Mouse (Mus musculus): ENCODE results near the gene Kynu.

Kynu gene

DNA sequence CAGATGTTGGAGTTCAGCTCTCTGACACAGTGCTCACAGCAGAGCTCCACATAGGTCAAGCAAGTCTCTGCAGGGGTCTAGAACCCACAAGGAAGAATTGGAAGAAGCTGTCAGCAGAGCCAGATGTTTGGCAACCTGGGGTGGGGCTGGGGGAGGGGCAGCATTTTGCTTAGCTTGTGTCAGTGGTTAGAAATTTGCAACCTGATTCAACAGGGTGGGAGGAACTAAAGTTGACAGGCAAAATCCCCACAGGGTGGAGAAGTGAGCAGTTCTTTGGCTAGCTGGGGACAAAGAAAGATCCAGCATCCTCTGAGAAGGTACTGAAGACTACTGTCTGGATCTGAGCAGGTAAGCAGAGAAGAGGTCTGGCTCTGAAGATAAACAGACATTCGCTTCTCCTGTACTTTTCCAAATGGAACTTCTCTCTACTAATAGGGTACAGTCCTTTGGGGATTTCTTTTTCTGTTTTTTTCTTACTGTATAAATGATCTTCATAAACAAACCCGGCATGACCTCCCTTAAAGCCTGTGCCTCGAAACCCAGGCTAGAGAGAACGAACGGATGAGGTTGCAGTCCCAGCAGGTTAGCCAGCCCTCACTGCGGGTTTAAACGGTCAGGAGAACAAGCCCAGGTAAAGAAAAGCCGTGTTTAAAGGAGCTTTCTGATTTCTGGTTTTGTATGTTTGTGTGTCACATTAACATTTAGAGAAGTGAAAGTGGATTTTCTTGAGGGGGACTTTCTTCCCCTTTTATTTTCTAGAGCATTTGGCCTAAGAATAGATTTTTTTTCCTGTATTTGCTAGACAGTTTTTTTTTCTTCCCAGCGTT lies at the start of gene Kynu:
Kynu (plus strand) TSS at position 268 of the 827 bp plus-strand sequence.
- DNase-seq: no peak

DNA sequence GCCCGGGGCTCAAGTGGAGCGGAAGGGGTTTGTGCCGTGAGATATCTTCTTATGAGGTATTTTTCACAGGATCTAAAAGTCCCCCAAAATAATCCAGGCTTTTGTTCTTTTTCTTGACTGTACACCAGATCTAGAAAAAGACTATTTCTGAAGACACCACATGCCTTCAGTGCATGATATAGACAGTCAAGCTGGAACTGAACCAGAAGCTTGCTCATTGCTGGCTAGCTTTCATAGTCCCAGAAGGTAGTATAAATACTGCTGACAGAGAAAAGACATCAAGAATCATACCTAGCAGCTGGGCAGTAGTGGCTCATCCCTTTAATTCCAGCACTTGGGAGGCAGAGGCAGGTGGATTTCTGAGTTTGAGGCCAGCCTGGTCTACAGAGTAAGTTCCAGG lies 48.9 kb upstream of the Kynu start:
- DNase-seq: no peak

DNA sequence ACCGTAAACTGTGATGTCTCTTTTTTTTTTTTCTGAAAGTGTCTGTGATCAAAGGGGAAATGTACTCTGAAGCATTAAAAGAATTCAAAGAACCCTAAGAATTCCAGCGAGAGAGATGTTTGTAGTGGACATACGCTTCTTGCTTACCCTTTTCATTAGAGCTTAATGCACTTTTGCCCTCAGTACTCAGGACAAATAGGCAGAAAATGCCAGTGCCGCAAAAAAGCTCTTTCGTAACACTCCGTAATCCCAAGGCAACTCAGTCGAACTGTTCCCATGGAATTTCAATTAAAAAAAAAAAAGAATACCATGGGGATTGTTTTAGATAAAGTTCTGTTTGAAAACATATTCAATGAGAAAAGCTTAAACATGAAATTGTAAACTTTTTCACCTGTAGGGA lies 41.3 kb upstream of the Kynu start:
- DNase-seq: no peak

DNA sequence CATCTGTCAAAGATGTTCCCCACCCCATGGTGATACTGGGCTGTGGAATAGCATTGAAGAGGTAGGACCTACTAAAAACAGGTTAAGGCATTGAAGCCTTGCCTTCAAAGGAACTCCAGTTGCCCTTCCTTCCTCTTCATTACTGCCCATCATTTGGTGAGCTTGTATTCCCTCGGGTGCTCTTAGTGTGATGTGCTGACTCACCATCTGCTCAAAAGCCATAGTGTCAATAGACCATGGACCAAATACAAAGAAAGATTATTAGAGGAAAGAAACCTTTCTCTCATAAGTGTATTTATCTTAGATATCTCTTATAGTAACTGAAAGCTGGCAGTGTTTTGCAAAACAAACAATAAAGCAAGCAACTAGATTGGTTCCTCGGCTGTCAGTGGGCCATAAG lies 20.7 kb upstream of the Kynu start:
- no peak for DNase-seq

DNA sequence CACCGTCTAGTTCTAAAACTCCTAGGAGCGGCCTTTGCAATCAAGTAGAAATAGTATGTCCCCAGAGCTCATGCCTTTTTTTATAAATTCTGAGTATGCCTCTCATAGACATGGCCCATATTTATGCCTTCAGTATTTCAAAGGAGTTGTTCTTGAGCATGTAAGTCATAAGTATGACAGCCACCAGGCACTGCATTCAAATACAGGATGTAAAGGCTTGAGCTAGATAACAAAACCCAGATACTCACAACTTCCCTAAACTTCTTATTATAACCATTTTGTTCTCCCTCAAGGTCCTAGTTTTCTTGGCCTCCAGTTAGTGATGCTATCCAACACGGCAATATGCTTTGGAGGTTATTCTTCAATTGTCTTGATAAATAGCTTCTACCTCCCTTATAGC lies 12.5 kb upstream of the Kynu start:
- DNase-seq: no peak

DNA sequence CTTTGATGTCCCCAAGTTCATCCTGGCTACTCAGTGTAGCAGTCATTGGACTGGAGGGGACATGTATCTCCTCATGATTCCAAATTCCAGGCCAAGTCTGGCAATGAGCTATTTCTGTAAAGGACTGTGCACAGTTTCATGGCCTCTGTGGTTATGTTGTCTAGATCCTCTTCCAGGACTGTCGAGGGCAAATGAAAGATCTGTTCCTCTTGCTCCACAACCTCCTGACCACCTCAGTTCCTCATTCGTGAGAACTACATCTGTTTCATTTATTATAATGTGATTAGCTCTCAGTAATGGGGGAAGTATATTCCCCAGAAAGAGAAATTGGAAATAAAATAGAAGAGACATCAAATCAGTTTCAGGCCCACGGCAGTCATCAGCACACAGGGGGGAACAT lies 9.5 kb upstream of the Kynu start:
- DNase-seq: no peak

DNA sequence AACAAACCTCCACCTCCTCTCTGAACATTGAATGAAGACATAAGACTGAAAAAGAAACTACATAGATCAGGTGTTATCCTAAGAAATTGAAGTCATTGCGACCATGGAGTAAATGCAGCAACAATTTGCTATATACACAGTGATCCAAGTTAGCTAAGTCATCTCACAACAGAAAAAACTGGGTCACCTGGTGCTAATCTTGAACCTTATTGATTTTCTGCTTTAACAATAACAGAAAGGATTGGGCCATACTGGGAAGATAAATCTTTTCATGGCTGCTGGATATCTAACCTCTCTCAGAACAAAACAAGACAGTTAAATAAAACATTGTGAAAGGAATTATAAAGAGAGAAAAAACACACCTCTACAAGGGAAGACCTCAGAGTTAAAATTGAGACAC lies 8.7 kb upstream of the Kynu start:
- no peak for DNase-seq

DNA sequence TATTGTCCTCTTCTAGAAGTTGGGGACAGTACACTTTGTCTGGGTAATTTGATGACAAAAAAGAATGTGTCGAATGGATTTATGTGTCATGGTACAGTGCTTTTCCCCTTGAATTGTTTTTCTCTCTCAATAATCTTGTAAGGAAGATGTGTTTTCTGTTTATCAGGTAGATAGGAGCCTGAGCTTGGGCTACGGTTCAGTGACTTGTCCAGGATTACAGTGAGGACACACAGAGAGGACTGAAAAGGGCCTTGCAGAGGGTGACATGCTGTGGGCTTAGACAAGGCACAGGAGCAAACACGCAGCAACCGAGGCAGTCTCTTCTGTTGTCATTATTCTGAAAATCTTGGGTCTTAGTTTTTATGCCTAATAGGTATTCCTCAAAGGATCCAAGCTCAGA lies 913 bp upstream of the Kynu start:
- no peak for DNase-seq

DNA sequence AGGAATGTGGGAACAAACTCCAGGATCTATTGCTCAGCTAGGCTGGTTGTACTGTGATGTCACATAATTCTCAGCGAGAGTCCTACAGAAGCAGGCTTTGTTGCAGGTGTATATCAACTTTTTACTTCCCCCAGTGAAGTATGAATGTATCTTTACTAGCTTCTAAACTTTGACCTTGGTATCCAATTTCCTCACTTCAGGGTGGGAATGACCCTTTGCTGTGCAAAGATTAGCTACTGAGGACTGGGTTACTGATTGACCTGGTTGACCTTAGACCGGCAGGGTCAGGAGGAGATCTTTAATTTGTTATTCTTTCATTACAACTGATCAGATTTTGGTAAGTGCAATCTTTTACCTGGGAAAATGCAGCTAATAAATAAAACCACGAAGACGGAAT lies 758 bp downstream of the Kynu start:
- no peak for DNase-seq

DNA sequence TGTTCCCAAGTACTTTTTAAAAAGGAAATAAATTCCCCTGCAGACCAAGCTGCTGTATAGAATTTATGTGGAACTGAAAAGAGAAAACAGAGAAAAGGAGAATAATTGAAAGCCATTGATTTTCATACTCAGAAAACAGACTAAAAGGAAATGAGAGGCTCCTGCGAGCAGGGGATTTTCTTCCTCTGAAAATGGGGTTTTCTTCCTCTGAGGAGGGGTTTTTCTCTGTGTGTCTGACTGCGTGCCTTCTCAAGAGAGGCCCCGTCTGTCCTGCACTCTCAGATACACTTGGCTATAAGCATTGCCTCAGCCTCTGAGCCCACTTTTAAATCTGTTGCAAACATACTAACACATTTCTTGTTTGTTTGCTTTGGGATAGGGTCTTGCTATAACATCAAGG lies 1.9 kb downstream of the Kynu start:
- no peak for DNase-seq

DNA sequence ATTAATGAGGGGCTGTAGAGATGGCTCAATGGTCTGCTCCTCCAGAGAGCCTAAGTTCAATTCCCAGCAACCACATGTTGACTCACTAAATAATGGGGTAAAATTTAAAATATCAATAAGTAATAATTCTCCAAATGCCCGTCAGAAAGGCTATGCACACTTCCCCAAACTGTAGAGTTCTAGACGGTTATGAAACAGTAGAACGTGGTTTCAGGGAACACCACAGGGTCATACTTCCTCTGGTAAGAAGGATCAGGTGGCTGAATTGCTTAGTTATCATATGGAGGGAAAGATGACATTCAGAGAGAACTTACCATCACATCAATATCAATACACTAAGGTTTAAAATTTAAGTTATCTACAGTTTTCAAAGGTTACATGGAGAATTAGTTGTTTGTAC lies 6.1 kb downstream of the Kynu start:
- no peak for DNase-seq

DNA sequence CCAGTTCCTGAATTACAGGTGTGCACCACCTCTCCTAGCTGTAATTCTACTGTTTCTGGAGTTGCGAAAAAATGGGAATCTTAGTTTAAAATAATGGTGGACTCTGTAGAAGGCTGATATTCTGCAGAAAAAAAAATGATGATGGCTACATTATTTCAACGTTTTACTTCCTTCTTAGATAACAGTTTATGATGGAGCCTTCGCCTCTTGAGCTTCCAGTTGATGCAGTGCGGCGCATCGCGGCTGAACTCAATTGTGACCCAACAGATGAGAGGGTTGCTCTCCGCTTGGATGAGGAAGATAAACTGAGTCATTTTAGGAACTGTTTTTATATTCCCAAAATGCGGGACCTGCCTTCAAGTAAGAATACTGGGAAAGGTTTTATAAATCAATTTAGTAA lies 7.7 kb downstream of the Kynu start:
- DNase-seq: no peak

DNA sequence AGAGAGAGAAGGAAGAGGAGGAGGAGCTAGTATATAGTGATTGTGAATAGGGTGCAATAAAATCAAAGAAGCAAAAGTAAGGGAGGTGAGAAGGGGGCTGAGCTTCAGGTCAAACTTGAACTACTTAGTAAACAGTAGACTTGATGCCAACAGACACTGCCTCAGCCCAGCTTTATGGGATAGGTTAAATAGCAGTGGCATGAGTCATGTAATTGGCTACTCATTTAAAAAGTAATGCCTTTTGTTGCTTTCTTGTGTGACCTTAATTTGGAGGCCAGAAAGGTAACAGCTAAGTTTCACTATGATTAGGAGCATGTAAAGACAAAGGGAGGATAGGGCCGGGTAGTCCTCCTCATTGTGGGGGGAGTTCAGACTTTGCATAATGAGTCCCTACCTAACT lies 13.3 kb downstream of the Kynu start:
- DNase-seq: no peak

DNA sequence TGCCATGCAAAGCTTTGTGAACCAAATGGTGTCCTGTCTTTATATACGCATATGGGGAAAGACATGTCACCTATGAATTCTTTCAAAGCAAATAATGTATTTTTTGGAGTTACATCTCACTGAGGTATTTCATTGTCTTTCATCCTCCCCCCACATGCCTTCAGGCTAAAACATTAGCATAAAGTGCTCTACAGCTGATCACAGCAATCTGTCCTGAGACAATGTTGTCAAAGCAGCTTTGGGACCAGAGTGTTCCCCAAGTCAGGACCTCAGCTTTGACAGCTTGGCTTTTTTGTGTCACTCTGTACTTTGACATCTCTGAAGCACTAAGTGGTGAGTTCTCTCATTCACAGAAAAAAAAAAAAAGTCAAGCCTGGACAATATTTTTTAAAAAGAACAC lies 18.4 kb downstream of the Kynu start:
- no peak for DNase-seq

DNA sequence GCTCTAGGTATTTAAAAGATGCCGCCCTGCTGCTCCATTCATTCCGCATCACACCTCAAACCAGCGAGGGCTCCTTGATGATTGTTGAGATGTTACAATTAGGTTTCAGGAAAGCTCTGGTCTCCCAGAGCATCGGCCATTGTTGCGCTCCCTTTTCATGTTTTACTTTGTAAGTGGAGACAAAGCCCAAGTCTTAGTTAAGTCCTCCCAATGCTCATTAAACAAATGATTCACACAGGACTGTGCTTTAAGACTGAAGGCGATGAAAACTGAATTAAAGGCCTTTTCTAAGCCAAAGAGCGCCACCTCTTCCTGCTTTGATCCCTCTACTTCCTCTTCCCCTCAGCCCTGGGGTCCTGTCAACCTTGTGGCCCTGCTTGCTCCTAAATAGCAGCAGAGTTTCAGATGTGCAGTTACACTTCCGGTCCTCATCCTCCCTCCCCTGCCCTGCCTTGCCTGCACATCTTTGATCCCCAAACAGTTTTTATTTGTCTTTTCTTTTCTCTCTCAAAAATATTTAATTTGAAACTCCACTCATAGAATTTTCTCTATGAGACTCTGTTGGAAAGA lies 28.2 kb downstream of the Kynu start:
- DNase-seq: no peak

DNA sequence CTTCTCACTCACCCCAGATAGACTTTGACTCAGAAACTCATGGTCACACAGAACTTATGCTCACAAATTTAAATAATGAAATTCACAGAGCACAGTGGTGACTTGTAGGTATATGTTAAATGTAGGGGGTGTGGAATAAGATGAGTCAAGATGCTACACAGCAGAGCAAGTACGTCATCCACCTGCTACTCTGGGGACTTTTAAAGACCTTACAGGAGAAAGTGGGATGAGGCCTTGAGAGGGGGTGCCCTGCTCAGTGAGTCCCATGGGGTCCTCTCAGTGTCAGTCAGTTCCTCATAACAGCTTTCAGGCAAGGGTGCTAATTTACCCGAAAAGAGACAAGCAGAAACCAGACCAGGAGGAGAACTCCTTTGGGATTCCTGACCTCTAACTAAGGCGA lies 30.4 kb downstream of the Kynu start:
- no peak for DNase-seq

DNA sequence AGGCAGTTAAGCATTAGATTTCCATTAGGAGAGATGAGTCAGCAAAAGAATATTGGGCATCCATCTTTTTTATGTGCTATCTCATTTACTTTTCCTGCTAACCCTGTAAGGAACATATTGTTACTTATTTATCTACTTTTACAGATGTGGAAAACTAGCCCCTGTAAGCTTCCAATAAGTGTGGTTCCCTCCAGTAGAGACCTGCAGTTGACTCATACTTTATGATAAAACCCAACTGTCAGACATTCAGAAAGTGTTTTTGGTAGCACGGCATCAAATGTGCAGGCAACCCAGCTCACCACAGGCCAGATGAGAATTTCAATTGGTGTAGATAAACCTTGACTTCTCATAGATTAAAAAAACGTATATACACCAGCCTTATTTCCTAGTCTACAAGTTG lies 32.7 kb downstream of the Kynu start:
- DNase-seq: no peak

DNA sequence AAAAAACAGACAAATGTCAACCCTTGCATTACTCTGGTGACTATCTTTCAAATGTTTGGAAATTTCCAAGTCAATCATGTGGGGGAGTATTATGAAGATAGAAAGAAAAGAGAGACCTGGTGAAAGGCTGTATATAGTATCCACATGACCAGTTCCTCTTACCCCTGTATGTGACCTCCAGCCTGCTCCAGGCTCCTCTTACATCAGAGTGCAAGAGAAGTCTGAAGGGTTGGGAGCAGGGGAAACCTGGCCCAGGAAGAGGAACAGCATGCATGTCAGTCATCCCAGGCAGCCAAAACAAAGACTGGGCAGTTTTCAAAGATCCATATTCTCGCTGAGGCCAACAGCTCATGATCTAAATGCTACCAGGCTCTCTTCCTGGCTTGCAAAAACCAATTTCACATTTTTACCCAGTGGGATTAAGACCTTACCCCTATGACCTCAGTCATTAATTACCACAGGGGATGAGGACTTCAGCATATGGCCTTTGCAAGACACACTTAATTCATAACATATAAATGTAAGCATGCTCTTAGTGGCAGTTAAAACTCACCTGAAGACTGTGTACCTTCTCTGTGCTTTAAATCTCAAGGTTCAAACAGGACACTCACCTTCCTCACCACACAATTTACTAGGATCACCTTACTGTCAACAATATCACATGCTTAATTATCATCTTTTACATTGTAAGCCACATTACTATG lies 37.0 kb downstream of the Kynu start:
- DNase-seq: no peak

DNA sequence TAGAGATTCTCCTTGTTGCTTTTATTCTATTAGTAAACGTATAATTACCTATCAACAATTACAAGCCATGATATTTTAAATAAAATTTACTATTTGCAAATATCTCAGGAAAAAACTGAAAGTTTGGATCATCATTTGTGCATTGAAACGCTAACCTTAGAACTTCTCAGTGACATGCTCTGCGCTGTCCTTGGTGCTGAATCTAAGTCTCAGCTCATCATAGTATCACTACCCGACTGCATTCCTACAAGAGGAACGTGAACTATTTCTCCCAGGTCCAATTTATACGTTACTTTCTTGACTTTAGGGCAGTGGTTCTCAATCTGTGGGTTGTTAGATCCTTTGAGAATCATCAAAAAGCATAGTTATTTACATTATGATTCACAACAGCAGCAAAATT lies 58.4 kb downstream of the Kynu start:
- DNase-seq: no peak

DNA sequence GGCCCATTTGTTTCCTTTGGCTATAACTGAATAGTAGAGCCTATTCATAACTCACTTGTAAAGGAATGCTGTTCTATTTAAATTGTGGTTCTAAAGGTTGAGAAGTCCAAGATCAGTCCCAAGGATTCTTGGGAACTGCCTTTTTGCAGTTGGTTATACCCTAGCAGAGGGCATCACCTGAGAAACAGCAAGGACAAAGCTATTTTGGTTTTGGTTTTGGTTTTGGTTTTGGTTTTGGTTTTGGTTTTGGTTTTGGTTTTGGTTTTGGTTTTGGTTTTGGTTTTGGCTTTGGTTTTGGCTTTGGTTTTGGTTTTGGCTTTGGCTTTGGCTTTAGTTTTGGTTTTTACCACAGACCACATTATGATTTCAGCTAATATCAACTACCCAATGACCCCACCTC lies 66.0 kb downstream of the Kynu start:
- DNase-seq: no peak

DNA sequence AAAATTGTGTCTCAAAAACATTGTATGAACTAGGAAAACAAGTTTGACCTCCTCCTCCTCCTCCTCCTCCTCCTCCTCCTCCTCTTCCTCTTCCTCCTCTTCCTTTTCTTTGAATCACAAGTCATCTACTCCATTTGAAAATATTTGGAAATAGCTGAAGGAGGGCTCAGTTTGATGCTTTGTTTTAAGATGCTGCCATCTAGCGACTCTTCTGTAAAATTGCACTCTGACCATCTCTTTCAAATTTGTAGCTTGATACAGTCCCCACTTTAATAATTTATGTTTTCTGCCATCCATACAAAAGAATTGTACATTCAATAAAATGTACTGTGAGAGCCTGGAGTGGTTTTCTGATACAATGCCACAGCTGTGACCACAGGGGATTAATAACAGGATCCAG lies 67.7 kb downstream of the Kynu start:
- no peak for DNase-seq

DNA sequence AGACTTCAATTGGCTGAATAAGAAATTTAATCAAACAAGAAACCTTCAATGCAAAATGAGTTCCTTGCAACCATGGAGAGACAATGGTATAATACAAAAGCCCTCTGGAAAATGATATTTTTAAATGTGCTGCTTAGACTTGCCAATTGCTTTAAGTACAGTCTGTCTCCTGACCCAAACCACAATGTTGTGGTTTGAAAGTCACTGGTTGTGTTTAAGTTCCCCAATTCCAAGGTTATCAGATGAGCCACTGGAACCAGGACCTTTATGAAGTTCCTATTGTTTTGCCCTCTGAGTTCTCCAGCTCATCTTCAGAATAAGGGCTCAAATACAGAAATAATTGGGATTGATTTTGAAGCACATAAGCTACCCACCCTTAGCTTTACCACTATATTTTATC lies 76.7 kb downstream of the Kynu start:
- no peak for DNase-seq

DNA sequence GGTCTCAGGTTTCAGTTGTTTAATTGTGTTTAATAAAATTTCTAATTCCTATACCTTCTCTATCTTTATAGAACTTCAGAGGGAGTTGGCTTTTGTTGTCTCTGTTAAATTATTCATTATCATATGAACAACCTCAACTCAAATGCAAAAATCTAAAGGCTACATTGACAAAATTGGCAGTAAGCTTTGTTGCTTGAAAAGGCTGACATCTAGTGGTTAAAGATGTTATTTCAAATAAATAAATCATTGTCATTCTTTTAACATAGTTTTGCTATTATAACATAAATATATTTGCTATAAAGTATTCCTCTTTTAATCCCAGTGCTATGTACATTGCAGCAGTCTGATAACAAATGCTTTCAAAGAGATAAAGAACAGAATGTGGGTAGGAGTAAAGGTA lies 81.4 kb downstream of the Kynu start:
- no peak for DNase-seq

DNA sequence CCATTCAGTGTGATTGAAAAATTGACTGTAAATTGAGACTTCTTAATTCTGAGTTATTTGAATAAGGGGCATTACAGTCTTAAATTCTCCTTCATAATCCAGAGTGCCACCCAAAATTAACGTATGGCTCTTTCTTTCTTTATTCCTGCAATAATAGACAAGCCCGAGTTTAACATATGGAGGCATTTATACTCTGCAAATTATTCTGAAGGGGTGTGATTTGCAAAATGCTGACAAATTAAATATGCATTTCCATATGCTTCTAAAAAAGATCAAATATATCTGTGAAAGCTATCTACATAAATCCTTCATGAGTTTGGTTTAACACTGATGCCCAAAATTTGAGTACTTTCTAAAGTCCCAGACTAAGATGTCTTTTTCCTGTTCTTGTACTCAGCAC lies 91.8 kb downstream of the Kynu start:
- DNase-seq: no peak
